Mouse (Mus musculus) ES-E14 (cell line): ENCODE data around the gene Lpp. TPM values are rescaled to one million over a fixed set of nuclear protein-coding genes. Genes with fewer than 3 reads are reported as not detected.

Experiments used
- DNase-seq: peaks from one replicate; pipeline ENCODE4 v3.0.0-alpha.2; 2013; ENCODE audit warnings: low read depth, low spot score
- H3K27ac ChIP-seq: 2 replicates; pipeline ENCODE4 v1.5.1; 2012; ENCODE audit warnings: low read depth, mild to moderate bottlenecking, low read length, moderate library complexity, mixed read lengths; ENCODE audit not compliant: poor library complexity, insufficient read depth, severe bottlenecking
- H3K36me3 ChIP-seq: 2 replicates; pipeline ENCODE4 v1.6.1; 2012; ENCODE audit warnings: mild to moderate bottlenecking, low read length, moderate library complexity, mixed read lengths; ENCODE audit not compliant: control insufficient read depth, poor library complexity, insufficient read depth, severe bottlenecking
- H3K4me1 ChIP-seq, 2 experiments: fragments of 150-350 bp in 1 of 2; sonication (generic) in 1 of 2; 2 replicates each; pipeline ENCODE4 v1.6.1; 2012; ENCODE audit warnings: low read length in 2 of 2, mild to moderate bottlenecking in 1 of 2, mixed read lengths in 1 of 2; ENCODE audit not compliant: control insufficient read depth in 2 of 2, insufficient read depth in 2 of 2, poor library complexity in 1 of 2
- H3K4me3 ChIP-seq, 2 experiments: fragments of 150-350 bp in 1 of 2; sonication (generic) in 1 of 2; 2 replicates each; pipeline ENCODE4 v1.5.1; 2012; ENCODE audit warnings: low read length in 2 of 2, low read depth in 1 of 2, mild to moderate bottlenecking in 1 of 2, mixed read lengths in 1 of 2; ENCODE audit not compliant: insufficient read depth in 1 of 2, poor library complexity in 1 of 2, severe bottlenecking in 1 of 2
- H3K9ac ChIP-seq: 2 replicates; pipeline ENCODE4 v1.6.1; 2012; ENCODE audit warnings: low read depth, mild to moderate bottlenecking, low read length, mixed read lengths; ENCODE audit not compliant: poor library complexity, insufficient read depth, severe bottlenecking
- H3K9me3 ChIP-seq: fragments of 150-350 bp; sonication (generic); 2 replicates; pipeline ENCODE4 v1.6.1; 2012; ENCODE audit warnings: low read depth, mild to moderate bottlenecking, low read length; ENCODE audit not compliant: control insufficient read depth, insufficient read depth
- CHD2 ChIP-seq: IDR thresholded peaks from 2 replicates; pipeline ENCODE4 v1.6.1; 2014; ENCODE audit warnings: mild to moderate bottlenecking, low read depth, low read length, inconsistent platforms
- HCFC1 ChIP-seq: IDR thresholded peaks from 2 replicates; pipeline ENCODE4 v1.6.1; 2012; ENCODE audit warnings: low read length, inconsistent platforms, borderline replicate concordance; ENCODE audit not compliant: insufficient read depth
- MAFK ChIP-seq: IDR thresholded peaks from 2 replicates; pipeline ENCODE4 v1.6.1; 2014; ENCODE audit warnings: mild to moderate bottlenecking, low read depth, low read length, inconsistent platforms; ENCODE audit not compliant: insufficient read depth
- ZC3H11A ChIP-seq: IDR thresholded peaks from 2 replicates; pipeline ENCODE4 v1.6.1; 2012; ENCODE audit warnings: low read depth, mild to moderate bottlenecking, inconsistent platforms, low read length, borderline replicate concordance
- ZNF384 ChIP-seq: IDR thresholded peaks from 2 replicates; pipeline ENCODE4 v1.6.1; 2012; ENCODE audit warnings: low read depth, low read length, inconsistent platforms
- in situ Hi-C, 2 experiments: fragments of 600-800 bp; cut with MboI; formaldehyde crosslinking; loops; one replicate each; pipeline ENCODE4 v1.15.1; 2025; ENCODE audit warnings: low sequenced_read_pairs in 2 of 2, inconsistent platforms in 1 of 2; ENCODE audit not compliant: unreplicated experiment in 2 of 2
- total RNA-seq: library from RNA; depleted of rRNA; stranded (reverse); fragments of 300-350 nt; gene quantifications from 2 replicates; pipeline ENCODE4 v1.2.3, GENCODE M21; 2012

Lpp gene
- total RNA-seq, 1 experiment: 31.4 TPM

- no peak overlapping the region for H3K9ac ChIP-seq
- H3K27ac ChIP-seq: no peak overlapping the region
- TF ChIP-seq ZC3H11A (no peak), CHD2 (no peak), MAFK (no peak)
- no peaks in the 10 kb centered on the region for H3K36me3 ChIP-seq
- no peaks in the 10 kb centered on the region for H3K9me3 ChIP-seq
- in situ Hi-C loops: no loop called here
- H3K4me3 ChIP-seq: no peak overlapping the region
- DNase-seq: no peak
- H3K4me1 ChIP-seq: no peaks in the 10 kb centered on the region
Observed at GRCm38 (mm10) chr16:24643024-24643635, 249.8 kb downstream of the Lpp start.

GRCm38 (mm10) chr16:24644154-24644553 is 250.8 kb downstream of the Lpp start:
- Histone ChIP-seq H3K27ac (no peak overlapping the region), H3K9ac (no peak overlapping the region), H3K4me1 (no peaks in the 10 kb centered on the region), H3K36me3 (no peaks in the 10 kb centered on the region), H3K4me3 (no peak overlapping the region), H3K9me3 (no peaks in the 10 kb centered on the region)
- DNase-seq: no peak
- in situ Hi-C loops: no loop called here
- TF ChIP-seq ZC3H11A (no peak), ZNF384 (no peak), MAFK (no peak), CHD2 (no peak), HCFC1 (no peak)

- DNase-seq: no peak
- Histone ChIP-seq H3K4me3 (no peak overlapping the region), H3K4me1 (no peaks in the 10 kb centered on the region), H3K9me3 (no peaks in the 10 kb centered on the region), H3K36me3 (no peaks in the 10 kb centered on the region), H3K27ac (no peak overlapping the region), H3K9ac (no peak overlapping the region)
- no peak for TF ChIP-seq ZC3H11A
- TF ChIP-seq MAFK: no peak
- TF ChIP-seq CHD2: no peak
- TF ChIP-seq HCFC1: no peak
- no peak for TF ChIP-seq ZNF384
- in situ Hi-C loops: no loop called here
Observed at GRCm38 (mm10) chr16:24644760-24645406, 251.6 kb downstream of the Lpp start.

GRCm38 (mm10) chr16:24645906-24646603 is 252.7 kb downstream of the Lpp start:
- H3K4me1 ChIP-seq: no peaks in the 10 kb centered on the region
- no peak for TF ChIP-seq CHD2
- no peak for TF ChIP-seq MAFK
- TF ChIP-seq ZC3H11A: no peak
- no peak for TF ChIP-seq HCFC1
- no peak for TF ChIP-seq ZNF384
- H3K4me3 ChIP-seq: no peak overlapping the region
- no peak overlapping the region for H3K27ac ChIP-seq
- no peak for DNase-seq
- H3K36me3 ChIP-seq: no peaks in the 10 kb centered on the region
- H3K9me3 ChIP-seq: no peaks in the 10 kb centered on the region
- H3K9ac ChIP-seq: no peak overlapping the region
- in situ Hi-C loops: no loop called here
